Mouse (Mus musculus): ENCODE data around the gene Tmem223.

DNA sequence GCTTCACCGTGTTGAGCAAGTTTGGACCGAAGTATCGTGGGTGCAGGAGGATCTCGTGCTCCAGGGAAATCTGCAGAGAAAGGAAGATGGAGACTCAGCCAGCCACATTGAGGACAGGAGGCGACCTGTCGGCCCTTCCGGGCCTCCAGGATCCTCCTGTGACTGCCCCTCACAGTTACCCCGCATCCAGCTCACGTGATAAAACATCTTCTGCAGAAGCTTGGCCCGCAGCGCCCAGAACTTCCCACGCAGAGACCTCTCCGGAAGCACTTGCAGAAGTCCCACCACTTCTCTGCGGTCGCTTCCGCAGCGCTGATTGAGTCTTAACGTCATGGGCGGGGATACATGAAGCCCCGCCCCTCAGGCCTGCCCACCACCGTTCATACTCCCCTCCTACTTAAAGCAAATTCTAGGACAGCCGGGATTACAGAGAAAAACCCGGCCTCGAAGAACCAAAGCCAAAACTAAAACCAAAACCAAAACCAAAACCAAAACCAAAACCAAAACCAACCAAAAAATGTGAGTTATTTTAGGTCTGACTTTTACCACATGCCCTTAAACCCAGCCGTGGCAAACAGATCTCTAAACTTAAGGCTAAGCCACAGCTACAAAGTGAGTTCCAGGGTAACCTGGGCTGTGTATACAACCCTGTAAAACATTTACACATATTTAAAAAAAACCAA, 27.6 kb downstream of the Tmem223 start, which contains the start of gene Polr2g:
- TF ChIP-seq POLR2A (IDR thresholded peaks at IDR 0.05; ENCODE audit: borderline replicate concordance, extremely low read depth, low read depth, low read length), result peak; percentile 84; the same call in 1 of the 2 replicates
- no peak for TF ChIP-seq CTCF (IDR thresholded peaks at IDR 0.05; ENCODE audit: insufficient read depth, low read length)
